Mouse (Mus musculus): ENCODE results near the gene Amh. TPM values are rescaled to one million over a fixed set of nuclear protein-coding genes. Genes with fewer than 3 reads are reported as not detected.

Amh gene
- polyA plus RNA-seq, 1 experiment from 2014 or later: not detected

DNA sequence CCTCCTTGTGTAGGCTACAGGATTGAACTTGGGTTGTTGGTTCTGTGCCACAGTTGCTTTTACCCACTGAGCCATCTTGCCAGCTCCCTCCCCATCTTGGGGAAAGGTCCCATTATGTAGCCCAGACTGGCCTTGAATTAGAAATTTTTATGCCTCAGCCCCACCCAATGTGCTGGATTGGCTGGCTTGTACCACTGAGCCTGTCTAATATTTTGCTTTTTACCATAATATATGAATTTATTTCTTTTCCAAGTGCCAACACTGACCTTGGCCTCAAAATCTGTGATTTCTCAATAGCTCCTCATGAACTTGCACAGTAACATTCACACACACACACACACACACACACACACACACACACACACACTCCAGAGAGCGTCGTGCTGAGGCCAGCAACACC lies 39.3 kb upstream of the Amh start:
- Histone ChIP-seq H3K27ac (no peak overlapping the region), H3K4me2 (no peak overlapping the region), H3K4me3 (replicated peaks) (no peak overlapping the region), H3K9ac (no peak overlapping the region), H3K27me3 (no peaks in the 10 kb centered on the region), H3K36me3 (peaks cover 68% of the 10 kb centered on the region), H3K4me1 (replicated peaks) (peaks cover 46% of the 10 kb centered on the region), H3K9me3 (replicated peaks) (no peaks in the 10 kb centered on the region)
- WGBS (ENCODE audit: insufficient replicate concordance): 95% methylated on average over 2 of the region's 2 CpGs
- ATAC-seq (ENCODE audit: low read depth) (no peak), DNase-seq (no peak)

DNA sequence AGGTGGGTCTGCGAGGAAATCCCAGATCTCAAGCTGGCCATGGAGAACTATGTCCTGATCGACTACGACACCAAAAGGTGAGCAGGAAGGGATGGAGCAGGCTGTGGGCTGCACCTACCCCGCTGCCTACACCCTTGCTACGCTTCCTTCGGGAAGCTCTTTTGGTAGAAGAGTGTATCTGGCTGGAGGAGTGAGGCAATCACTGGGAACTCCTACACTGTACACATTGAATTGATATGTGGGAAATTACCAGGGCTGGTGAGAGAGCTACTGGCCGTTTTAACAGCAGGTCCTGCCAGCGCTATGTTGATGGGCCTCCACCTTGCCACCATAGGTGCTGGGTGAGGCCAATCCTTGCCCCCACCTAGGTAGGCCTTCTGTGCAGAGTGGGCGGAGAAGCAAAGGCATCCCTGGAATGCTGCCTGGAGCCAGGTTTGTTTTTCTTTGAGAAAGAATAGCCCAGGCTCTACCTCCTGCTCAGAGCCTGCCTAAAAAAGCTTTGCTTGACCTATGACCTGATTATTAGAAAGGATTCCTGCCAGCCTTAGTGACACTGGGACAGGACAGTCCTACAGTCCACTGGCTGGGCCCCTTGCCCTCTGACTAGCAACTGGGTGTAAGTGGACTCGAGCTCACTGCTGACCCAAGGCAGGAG lies 38.8 kb upstream of the Amh start:
- Histone ChIP-seq H3K27me3 (no peaks in the 10 kb centered on the region), H3K4me2 (no peak overlapping the region), H3K36me3 (peaks cover 73% of the 10 kb centered on the region), H3K4me3 (replicated peaks) (no peak overlapping the region), H3K27ac (no peak overlapping the region), H3K4me1 (replicated peaks) (peaks cover 40% of the 10 kb centered on the region), H3K9ac (no peak overlapping the region), H3K9me3 (replicated peaks) (no peaks in the 10 kb centered on the region)
- DNase-seq: no peak
- no peak for ATAC-seq (ENCODE audit: low read depth)
- 85% methylated on average over 10 of the region's 10 CpGs for WGBS (ENCODE audit: insufficient replicate concordance)

DNA sequence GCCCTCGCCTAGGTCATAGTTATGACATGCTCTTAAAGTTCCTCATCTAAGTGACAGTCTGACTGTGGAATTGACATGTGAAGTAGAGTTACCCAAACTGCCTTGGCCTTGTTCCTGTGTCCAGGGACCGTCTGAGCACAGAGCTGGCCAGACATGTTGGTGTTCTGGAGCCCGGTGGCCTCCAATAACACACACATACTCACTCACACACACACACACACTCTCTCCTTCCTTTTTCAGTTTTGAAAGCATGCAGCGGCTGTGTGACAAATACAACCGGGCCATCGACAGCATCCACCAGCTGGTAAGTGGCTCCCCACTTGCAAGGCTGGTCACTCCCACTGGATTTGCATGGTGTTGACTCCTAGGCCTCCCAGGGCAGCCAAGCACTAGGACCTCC lies 36.7 kb upstream of the Amh start:
- peaks cover 31% of the 10 kb centered on the region for H3K4me1 ChIP-seq (replicated peaks)
- H3K4me3 ChIP-seq (replicated peaks): no peak overlapping the region
- 81% methylated on average over 6 of the region's 6 CpGs for WGBS (ENCODE audit: insufficient replicate concordance)
- ATAC-seq (ENCODE audit: low read depth): no peak
- no peak overlapping the region for H3K4me2 ChIP-seq
- H3K9ac ChIP-seq: no peak overlapping the region
- DNase-seq: no peak
- H3K9me3 ChIP-seq (replicated peaks): no peaks in the 10 kb centered on the region
- H3K27ac ChIP-seq: no peak overlapping the region
- H3K27me3 ChIP-seq: no peaks in the 10 kb centered on the region
- peaks cover 94% of the 10 kb centered on the region for H3K36me3 ChIP-seq

DNA sequence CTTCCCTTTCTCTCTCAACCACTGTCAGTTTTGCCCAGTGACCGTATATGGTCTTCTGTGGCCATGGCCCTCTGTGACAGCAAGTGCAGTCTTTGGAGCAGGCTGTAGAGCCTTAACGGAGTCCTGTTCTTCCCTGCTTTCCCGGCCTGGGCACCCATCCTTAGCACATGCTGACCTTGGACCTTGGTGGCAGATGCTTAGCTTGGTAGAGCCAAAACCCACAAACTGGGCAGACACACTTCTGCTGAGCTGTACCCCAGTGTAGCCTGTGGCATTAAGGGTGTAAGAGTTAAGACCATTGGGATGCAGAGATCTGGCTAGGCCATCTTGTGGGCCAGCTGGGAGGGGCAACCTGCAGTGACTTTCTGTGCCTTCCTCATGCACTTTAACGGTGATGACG lies 31.2 kb upstream of the Amh start:
- Histone ChIP-seq H3K36me3 (peaks cover 99% of the 10 kb centered on the region), H3K9me3 (replicated peaks) (no peaks in the 10 kb centered on the region), H3K27me3 (no peaks in the 10 kb centered on the region), H3K27ac (peak overlapping the region; percentile 79), H3K4me1 (replicated peaks) (peaks cover 42% of the 10 kb centered on the region), H3K9ac (peak overlapping the region; percentile 27; the same call in 1 of the 2 replicates), H3K4me3 (replicated peaks) (no peak overlapping the region), H3K4me2 (no peak overlapping the region)
- 67% methylated on average over 5 of the region's 5 CpGs for WGBS (ENCODE audit: insufficient replicate concordance)
- ATAC-seq (ENCODE audit: low read depth) (no peak), DNase-seq (no peak)

DNA sequence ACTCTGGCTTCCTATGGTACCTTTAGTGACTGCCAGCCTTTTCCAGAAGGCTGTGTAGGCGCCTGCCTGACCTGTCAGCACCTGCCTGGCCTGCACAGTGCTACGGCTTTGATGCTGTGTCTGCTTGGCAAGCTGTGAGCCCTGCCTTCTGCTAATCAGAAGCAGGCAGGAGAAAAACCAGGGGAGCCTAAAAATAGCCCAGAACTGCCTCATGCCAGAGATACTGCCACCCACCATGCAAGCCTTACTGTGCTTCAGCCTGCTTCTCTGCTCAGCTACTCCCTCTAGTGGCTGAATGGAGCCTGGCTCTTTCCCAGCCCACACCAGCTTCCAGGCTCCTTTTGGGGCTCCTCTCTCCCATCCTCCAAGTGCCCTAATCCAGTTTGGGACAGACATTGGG lies 30.5 kb upstream of the Amh start:
- no peak overlapping the region for H3K4me2 ChIP-seq
- peaks cover 38% of the 10 kb centered on the region for H3K4me1 ChIP-seq (replicated peaks)
- peaks cover 99% of the 10 kb centered on the region for H3K36me3 ChIP-seq
- no peak overlapping the region for H3K9ac ChIP-seq
- no peak overlapping the region for H3K4me3 ChIP-seq (replicated peaks)
- peak; percentile 88 for ATAC-seq (ENCODE audit: low read depth)
- WGBS (ENCODE audit: insufficient replicate concordance): 19% methylated on average over 2 of the region's 2 CpGs
- H3K9me3 ChIP-seq (replicated peaks): no peaks in the 10 kb centered on the region
- no peaks in the 10 kb centered on the region for H3K27me3 ChIP-seq
- H3K27ac ChIP-seq: peak overlapping the region; percentile 79
- peak; percentile 66 for DNase-seq

DNA sequence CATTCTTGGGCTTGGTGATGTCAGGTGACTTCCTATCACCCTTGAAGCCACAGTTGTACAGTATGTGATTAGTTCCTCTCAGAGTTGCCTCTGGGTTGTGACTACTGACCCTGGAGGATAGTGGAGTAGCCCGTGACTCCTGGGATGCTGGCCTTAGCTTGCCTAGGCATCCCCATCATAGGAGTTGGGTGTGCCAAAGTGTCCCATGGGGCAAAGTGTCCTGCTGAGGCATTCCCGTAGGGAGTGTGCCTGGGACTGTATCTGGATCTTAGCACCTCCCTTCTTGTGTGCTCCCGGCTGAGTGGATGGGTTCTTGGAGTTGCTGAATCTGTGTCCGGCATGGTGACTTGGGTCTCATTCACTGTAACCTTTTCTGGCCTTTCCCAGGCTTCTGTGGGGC lies 30.1 kb upstream of the Amh start:
- peaks cover 99% of the 10 kb centered on the region for H3K36me3 ChIP-seq
- ATAC-seq (ENCODE audit: low read depth): peak; percentile 22

DNA sequence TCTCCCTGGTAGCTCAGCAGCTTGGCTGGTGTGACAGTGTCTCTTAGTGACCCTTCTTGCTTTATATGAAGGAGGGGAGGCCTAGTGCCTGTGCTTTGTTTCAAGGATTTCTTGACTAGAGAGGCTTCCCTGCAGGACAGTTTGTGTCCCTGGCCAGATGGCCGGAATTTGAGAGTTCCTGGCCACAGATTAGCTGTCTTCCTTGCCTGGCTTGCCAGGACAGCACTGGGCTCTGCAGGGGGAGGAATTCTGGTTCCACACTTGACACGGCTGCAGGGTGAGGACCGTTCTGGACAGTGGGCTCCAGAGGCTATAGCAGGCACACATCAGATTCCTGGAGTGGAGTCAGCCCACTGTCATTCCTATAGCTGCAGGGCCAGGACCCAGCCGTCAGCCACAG lies 29.3 kb upstream of the Amh start:
- ATAC-seq (ENCODE audit: low read depth): no peak
- WGBS (ENCODE audit: insufficient replicate concordance): 86% methylated on average over 4 of the region's 4 CpGs

More for the DNA sequence above, 30.1 kb upstream of the Amh start:
- 82% methylated on average over 4 of the region's 4 CpGs for WGBS (ENCODE audit: insufficient replicate concordance)
- DNase-seq: no peak
- Histone ChIP-seq H3K27me3 (no peaks in the 10 kb centered on the region), H3K9ac (no peak overlapping the region; the same call in 1 of the 2 replicates), H3K4me2 (no peak overlapping the region), H3K4me3 (replicated peaks) (no peak overlapping the region), H3K9me3 (replicated peaks) (no peaks in the 10 kb centered on the region), H3K4me1 (replicated peaks) (peaks cover 34% of the 10 kb centered on the region), H3K27ac (no peak overlapping the region)

DNA sequence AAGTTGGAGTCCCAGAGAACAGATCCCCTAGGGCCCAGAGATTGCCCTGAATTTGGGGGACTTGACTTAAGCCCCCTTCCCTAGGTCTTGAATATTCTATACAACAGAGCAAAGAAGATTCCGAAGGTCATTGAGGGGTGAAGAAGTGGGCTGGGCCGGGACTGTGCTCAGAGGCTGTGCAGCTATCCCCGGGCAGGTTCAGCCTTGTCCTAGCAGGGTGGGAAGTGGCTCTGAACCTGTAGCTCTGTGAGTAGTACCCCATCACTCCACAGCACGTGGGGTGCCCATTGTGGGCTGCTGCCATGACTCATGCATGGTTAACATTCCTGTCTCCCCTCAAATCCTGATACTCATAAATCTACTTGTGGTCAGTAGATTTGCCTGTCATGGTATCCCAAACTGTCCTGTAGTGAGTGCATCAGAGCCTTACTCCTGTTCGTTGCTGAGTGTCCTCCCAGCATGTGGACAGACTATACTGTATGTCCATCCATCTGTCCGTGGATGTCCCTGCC lies 28.6 kb upstream of the Amh start:
- no peak for DNase-seq
- no peak overlapping the region for H3K4me3 ChIP-seq (replicated peaks)
- WGBS (ENCODE audit: insufficient replicate concordance): 84% methylated on average over 6 of the region's 6 CpGs
- ATAC-seq (ENCODE audit: low read depth): no peak
- no peak overlapping the region for H3K9ac ChIP-seq
- peaks cover 100% of the 10 kb centered on the region for H3K36me3 ChIP-seq
- H3K27ac ChIP-seq: no peak overlapping the region
- no peak overlapping the region for H3K4me2 ChIP-seq
- H3K4me1 ChIP-seq (replicated peaks): peaks cover 29% of the 10 kb centered on the region
- no peaks in the 10 kb centered on the region for H3K9me3 ChIP-seq (replicated peaks)
- no peaks in the 10 kb centered on the region for H3K27me3 ChIP-seq

More for the DNA sequence above, 29.3 kb upstream of the Amh start:
- no peak overlapping the region for H3K4me3 ChIP-seq (replicated peaks)
- no peak for DNase-seq
- no peaks in the 10 kb centered on the region for H3K27me3 ChIP-seq
- no peaks in the 10 kb centered on the region for H3K9me3 ChIP-seq (replicated peaks)
- H3K9ac ChIP-seq: no peak overlapping the region
- H3K36me3 ChIP-seq: peaks cover 100% of the 10 kb centered on the region
- no peak overlapping the region for H3K4me2 ChIP-seq
- H3K4me1 ChIP-seq (replicated peaks): peaks cover 29% of the 10 kb centered on the region
- H3K27ac ChIP-seq: no peak overlapping the region

DNA sequence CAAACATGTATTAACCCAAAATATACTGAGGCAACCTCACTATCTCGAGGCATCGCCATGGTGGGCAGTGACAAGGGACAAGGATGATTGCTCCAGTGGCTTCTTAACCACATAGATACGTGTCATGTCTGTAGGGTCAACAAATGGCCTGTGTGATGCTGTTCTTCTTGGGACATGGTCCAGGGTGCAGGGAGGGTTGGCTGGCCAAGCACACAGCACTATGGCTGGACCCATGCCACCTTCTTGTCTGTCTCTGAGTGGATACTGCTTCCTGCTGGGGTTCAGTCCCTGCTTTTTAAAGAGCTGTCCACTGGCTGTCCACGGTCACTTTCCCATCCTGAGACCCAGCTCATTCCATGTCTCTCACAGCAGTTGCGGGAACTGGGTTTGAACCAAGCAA lies 27.9 kb upstream of the Amh start:
- Histone ChIP-seq H3K36me3 (peaks cover 100% of the 10 kb centered on the region), H3K4me1 (replicated peaks) (peaks cover 29% of the 10 kb centered on the region), H3K9me3 (replicated peaks) (no peaks in the 10 kb centered on the region), H3K27me3 (no peaks in the 10 kb centered on the region), H3K4me2 (no peak overlapping the region), H3K27ac (no peak overlapping the region), H3K4me3 (replicated peaks) (no peak overlapping the region), H3K9ac (no peak overlapping the region)
- ATAC-seq (ENCODE audit: low read depth): no peak
- no peak for DNase-seq
- WGBS (ENCODE audit: insufficient replicate concordance): 79% methylated on average over 5 of the region's 5 CpGs

DNA sequence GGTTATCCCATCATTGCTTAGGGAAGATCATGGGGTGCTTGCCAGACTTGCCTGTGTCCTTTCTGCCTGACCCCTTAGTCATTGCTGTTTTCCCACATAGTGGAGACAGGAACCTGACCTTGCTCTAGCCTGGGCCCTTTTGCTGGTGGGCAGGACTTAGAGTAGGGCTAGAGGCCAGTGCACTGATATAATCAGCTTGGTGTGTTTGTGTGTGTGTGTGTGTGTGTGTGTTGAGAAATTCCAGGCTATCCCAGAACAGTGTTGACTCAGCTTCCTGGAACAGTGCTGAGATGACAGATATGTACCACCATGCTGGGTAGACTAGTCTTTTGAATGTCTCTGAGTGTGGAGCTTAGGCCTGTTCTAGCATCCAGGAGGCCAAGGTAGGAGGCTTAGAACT lies 25.5 kb upstream of the Amh start:
- ATAC-seq (ENCODE audit: low read depth): no peak
- H3K9me3 ChIP-seq (replicated peaks): no peaks in the 10 kb centered on the region

DNA sequence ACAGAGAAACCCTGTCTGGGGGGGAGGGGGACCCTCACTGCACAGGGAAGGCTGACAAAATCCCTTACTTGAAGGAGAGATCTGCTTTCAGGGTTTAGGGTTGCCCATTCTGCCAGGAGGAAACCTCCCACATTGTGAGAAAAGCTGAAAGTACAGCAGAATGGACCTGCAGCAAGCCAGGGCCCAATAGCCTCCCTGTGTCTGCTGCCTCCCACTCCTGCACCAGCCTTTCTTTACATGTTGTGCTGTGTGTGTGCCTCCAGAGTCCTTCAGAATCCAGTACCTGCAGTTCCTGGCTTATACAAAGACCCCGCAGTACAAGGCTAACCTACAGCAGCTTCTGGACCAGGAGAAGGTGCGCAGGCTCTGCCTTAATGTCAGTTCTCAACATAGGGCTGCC lies 20.7 kb upstream of the Amh start:
- Histone ChIP-seq H3K9ac (no peak overlapping the region), H3K4me3 (replicated peaks) (no peak overlapping the region), H3K4me2 (no peak overlapping the region), H3K4me1 (replicated peaks) (no peaks in the 10 kb centered on the region), H3K27me3 (no peaks in the 10 kb centered on the region), H3K9me3 (replicated peaks) (no peaks in the 10 kb centered on the region), H3K36me3 (peaks cover 100% of the 10 kb centered on the region), H3K27ac (no peak overlapping the region)
- WGBS (ENCODE audit: insufficient replicate concordance): 96% methylated on average over 2 of the region's 2 CpGs
- ATAC-seq (ENCODE audit: low read depth) (no peak), DNase-seq (no peak)

More for the DNA sequence above, 25.5 kb upstream of the Amh start:
- Histone ChIP-seq H3K27me3 (no peaks in the 10 kb centered on the region), H3K27ac (no peak overlapping the region), H3K36me3 (peaks cover 100% of the 10 kb centered on the region), H3K4me1 (replicated peaks) (peaks cover 6% of the 10 kb centered on the region), H3K4me3 (replicated peaks) (no peak overlapping the region), H3K9ac (no peak overlapping the region), H3K4me2 (no peak overlapping the region)
- no peak for DNase-seq

DNA sequence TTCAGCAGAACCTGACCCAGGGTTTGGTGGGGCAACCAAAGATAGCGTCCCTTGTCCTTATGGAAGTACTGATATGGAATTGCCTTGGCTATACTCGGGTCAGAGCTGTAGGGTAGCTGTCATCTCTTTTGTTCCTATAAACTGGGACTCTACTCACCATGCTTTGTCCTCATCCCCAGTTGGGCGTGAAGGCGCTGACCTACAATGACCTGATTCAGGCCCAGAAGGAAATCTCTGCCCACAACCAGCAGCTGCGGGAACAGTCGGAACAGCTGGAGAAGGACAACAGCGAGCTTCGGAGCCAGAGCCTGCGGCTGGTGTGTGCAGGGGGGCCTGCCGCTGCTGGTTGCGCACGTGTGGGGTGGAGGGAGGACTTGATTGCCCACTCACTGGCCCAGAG lies 20.2 kb upstream of the Amh start:
- no peak overlapping the region for H3K4me3 ChIP-seq (replicated peaks)
- peaks cover 99% of the 10 kb centered on the region for H3K36me3 ChIP-seq
- H3K27ac ChIP-seq: no peak overlapping the region
- ATAC-seq (ENCODE audit: low read depth): no peak
- DNase-seq: no peak
- H3K9me3 ChIP-seq (replicated peaks): no peaks in the 10 kb centered on the region
- H3K4me1 ChIP-seq (replicated peaks): no peaks in the 10 kb centered on the region
- H3K27me3 ChIP-seq: no peaks in the 10 kb centered on the region
- WGBS (ENCODE audit: insufficient replicate concordance): 92% methylated on average over 12 of the region's 12 CpGs
- H3K9ac ChIP-seq: no peak overlapping the region
- no peak overlapping the region for H3K4me2 ChIP-seq

All from liver, embryonic 13.5 days (tissue).